Mouse (Mus musculus) bone marrow, adult 2 months (tissue): Measurements from ENCODE around the gene Mapk1ip1.

ENCODE experiments used
- CTCF ChIP-seq: fragments of 200-500 bp; IDR thresholded peaks from 2 replicates; pipeline ENCODE4 v1.5.1; 2011; ENCODE audit warnings: low read length, control low read depth; ENCODE audit not compliant: control insufficient read depth, insufficient read depth
- POLR2A ChIP-seq: fragments of 200-500 bp; IDR thresholded peaks from 2 replicates; pipeline ENCODE4 v1.6.1; 2011; ENCODE audit warnings: low read depth, mild to moderate bottlenecking, control low read depth, low read length, borderline replicate concordance; ENCODE audit not compliant: control insufficient read depth

DNA sequence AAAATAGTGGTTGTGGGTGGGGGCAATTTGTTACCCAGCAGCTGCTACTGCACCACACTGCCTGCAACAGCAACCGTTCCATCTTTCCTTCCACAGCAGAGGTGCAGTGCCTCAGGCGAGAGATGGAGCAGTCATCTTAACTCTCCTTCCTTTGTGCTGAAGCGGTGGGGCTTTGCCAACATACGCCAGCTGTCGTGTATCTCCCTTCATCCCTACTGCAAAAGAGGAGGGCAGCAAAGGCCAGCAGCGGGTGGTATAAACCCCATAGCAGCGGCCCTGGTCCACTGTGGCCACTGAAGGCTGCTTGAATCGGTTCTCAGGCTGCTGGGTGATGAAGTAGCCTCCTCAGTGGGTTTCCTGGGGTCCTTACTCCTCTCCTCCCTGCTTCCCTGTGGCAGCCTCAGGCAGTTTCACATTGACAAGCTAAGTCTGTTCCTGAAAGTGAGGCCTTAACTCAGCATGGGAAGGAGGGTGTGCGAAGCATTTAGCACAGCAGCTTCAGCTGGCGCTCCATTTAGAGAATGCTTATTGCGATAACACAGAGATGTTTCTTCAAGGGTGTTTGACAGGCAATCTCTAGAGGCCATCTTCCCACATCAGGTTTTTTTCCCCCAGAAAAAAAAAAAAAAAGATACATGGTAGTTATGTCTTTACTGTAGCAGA lies 32.7 kb downstream of the Mapk1ip1 start:
- TF ChIP-seq POLR2A = no peak
- no peak for TF ChIP-seq CTCF
